Mouse (Mus musculus) granulocyte monocyte progenitor cell, adult 5-6 weeks (primary cell): Measurements from ENCODE around the gene Pnma1. TPM values are rescaled to one million over a fixed set of nuclear protein-coding genes. Genes with fewer than 3 reads are reported as not detected.

Experiments
- ATAC-seq: replicated peaks from 2 replicates; pipeline ENCODE4 v1.8.0; 2016; ENCODE audit warnings: mild to moderate bottlenecking, moderate TSS enrichment, inconsistent platforms; ENCODE audit not compliant: poor library complexity, severe bottlenecking
- total RNA-seq, 2 experiments: library from RNA; stranded (forward) in 1 of 2; stranded (reverse) in 1 of 2; fragments of 200-712, 200-1000 nt in 1 of 2; fragments of >200 nt in 1 of 2; fragmentation: Nextera tagmentation in 1 of 2; gene quantifications; 2 replicates each; pipeline ENCODE4 v1.2.3; 2014 to 2017

Pnma1 gene
- total RNA-seq, 2 experiments from 2014 or later, result 0.26 TPM; not detected in 1

GRCm38 (mm10) chr12:84178652-84179445, 30.6 kb upstream of the Pnma1 start:
- ATAC-seq, result no peak

DNA sequence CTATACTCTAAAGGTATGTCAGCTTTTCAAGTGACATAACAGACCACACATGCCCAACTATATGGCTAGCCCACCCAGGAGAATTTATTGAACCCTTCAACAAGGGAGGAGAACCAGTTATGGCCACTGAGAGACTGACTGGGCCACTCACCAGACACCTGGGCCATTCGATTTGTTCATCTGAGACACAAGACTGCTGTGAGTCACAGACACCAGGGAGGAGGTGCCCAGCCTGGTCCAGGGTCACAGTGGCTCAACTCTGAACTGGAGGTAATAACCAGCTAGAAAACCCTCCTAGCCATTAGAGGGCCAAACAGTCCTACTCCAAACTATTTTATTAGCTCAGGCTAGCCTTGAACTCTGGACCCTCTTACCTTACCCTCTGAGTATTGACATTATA, 29.8 kb upstream of the Pnma1 start:
- ATAC-seq, result no peak

DNA sequence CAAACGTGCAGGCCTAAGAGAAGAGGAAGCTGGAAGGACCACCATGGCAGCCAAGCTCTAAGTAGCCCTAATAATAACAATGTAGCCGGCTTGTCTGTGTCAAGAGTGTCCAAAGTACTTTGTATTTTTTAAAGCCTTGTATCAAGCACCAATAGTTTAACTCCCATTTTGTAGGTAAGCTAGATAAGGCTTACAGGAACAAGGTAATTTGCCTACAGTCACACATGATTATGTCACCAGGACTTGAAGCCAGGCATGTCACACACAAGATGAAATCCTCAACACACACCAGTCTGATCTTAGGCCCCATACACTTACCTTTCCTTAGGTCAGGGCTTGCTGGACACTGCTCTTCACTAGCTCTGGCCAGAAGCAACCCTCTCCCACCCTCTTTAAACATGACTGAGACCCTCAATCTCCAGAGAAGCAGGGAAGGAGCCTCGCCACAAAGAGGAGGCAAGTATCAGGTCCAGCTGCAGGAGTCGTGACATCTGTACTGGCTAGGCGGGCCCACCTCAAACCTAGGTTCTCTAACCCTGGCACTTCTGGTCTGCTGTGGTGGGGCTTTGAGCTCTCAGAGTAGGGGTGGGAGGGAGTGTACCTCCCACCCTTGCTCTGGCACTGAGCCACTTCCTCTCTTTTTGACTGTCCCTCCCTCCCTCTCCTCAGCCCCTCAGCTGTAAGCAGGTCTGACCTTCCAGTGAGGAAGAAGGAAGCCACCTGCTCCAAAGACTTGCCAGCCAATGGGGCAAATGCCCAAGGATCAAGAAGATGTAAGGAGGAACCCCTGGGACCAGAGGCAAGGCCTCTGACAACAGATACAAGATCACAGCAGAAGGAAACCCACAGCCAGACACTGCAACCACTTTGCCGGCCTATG, 28.8 kb upstream of the Pnma1 start:
- peak; percentile 6 for ATAC-seq

DNA sequence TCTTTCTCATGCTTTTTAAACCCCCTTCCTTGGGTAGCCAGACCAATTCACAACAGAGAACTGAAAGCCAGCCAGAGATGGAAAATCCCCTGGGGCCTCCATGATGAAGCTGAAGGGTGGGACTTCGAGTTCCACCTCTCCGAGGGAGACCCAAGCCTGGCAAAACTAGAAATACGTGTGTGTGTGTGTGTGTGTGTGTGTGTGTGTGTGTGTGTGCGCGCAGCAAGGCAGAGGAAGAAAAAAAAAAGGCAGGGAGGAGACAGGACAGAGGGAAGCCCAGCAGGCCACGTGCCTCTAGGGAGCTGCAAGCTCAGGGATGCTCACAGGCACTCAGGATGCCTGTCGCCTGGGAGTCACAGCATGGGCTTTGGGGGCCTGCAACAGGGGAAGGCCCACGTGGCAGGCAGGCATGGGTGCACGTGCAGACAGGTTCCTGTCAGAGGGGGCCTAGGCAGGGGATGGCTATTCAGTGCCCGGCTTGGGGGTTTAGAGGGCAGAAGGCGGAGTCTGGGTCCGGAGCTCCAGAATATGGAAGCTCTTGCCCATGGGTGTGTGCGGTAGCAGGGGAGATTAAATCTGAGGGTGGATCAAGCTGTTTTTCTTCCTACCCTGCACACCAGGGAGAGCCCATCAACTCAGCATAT, 28.0 kb upstream of the Pnma1 start:
- no peak for ATAC-seq

DNA sequence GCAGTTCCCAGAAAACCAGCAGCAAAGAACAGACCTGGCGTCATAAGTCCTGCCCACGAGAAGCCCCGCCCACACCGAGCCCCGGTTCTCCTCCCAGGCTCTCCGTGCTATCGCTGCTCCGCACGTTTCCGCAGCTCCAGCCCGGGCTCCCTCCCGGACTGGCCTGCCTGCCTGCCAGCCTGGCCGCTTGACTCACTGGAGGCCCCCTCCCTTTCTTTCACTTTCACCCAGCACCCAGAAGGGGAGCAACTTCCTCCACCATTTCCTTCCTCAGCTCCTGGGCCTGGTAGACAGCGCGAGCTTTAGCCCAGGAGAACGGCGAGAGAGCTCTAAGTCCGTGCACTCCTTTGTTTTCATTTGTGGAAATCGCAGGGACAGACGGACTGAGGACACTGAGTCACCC, 27.4 kb upstream of the Pnma1 start:
- peak; percentile 66 for ATAC-seq

DNA sequence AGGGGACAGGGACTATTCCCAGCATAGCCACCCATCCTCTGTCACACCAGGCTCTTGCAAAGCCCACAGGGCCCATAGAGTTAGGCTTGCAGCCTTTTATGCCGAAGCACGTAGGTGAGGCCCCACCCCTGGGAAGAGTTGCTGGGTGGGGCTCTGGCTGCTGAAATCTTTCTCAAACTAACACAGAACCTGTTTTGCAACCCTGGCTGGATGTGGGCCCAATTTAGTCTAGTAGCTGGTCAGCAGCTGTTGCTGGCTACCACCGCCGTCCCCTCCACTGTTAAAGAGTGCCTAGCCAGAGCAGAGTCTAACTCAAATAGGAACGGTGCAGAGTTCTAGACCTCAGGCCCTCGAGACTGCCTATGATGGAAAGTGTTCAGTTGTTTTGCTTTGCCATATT, 26.6 kb upstream of the Pnma1 start:
- peak; percentile 23 for ATAC-seq

DNA sequence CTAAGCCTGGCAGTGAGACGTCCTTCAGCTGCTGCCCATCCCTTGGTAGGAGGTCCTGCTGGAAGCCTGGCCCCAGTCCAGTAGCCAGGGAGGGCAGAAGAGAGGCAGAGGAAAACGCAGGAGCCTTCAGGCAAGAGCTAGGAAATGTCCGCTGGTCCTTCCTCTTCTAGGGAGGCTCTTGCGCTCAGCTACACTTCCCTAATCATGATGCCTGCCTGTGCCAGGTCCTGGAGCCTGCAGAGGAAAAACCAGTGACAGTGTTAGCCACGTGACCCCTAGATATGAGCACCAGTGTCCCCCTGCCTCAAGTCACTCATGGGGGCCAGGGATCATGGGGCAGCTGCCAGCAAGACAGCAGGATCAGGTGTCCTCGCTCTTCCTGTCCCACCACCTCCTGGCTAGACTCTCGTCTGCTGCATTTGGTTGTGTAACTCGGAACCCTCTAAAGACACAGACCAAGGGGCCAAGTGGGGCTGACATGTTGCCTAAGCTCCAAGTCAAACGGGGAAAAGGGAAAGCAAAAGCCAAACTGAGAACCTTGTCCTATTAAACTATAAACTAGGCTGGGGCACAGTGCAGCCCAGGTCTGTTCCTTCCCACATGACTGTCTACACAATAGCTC, 26.0 kb upstream of the Pnma1 start:
- ATAC-seq, result peak; percentile 43

GRCm38 (mm10) chr12:84173309-84173915, 25.1 kb upstream of the Pnma1 start:
- ATAC-seq, result no peak

DNA sequence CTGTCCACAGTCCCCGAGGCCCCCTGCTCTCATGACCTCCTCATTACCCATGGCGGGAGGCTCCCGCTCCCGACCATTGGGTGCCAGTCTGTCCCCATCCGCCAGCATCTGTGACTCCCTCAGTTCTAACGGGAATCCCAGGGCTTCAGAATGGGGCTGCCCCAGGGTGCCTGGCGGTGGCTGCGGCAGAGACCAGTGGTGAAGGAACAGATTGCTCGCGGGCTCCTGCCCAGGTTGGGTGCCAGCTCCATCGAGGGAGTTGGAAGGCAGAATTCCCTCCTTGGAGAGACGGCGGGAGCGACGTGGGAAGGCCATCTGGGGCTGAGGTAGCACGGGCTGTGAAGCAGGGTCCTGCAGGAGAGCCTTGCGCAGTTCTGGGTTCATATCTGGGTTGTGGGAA, 24.6 kb upstream of the Pnma1 start:
- ATAC-seq, result no peak

DNA sequence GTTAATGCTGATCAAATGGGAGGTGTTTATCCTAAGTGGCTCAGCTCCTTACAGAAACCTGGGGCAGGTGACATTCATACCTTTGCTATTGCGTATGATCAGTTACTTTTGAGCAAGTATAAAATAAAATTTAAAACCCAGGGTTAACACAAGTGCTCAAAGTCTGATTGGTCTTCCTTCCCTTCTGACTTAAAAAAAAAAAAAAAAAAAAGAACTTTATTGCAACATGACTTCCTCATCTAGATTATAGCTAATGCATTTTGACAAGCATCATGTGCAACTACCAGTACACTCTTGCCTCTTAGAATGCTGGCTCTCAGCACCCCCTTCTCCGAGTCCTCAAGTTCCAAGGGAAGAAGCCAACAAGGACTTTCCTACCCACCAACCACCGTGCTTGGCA, 23.9 kb upstream of the Pnma1 start:
- no peak for ATAC-seq

GRCm38 (mm10) chr12:84170610-84171009, 22.3 kb upstream of the Pnma1 start:
- no peak for ATAC-seq

DNA sequence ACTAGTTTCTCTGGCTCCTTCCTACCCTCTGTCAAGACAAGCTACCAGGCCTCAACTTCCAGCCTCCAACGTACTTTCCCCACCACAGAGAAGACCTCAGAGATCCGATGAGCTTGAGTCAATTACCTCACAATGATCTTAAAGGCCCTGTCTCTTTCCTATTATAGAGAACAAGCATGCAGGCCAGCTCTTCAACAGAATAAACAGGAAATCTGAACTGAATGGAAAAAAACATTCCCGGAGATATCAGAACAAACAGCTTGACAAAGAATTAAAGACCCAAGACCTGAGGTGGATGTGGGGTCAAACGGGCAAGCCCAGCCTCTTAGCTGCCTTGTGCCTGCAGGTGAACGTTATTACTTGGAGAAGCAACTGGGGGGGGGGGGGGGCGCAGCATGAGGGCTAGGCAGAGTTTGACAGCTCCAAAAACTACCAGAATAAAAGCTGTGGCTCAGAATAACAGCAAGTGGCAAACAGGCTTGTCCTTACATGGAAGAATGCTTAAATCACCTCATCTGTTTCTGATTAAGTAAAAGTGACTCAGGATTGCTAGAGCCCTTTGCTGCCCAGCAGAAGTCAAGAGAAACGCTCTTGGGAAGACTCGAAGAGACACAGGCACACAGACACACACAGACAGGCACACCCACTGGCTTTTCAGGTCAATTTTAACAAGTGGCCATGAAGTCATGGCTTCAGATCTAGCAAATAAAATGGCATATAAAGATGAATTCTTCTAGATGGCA, 17.5 kb upstream of the Pnma1 start:
- no peak for ATAC-seq

- ATAC-seq, result no peak
Observed at GRCm38 (mm10) chr12:84163586-84164110, 15.4 kb upstream of the Pnma1 start.

GRCm38 (mm10) chr12:84163133-84163532, 14.8 kb upstream of the Pnma1 start:
- ATAC-seq, result peak; percentile 81

GRCm38 (mm10) chr12:84161616-84162433, 13.5 kb upstream of the Pnma1 start:
- ATAC-seq, result peak; percentile 22; the same call in 1 of the 2 replicates

GRCm38 (mm10) chr12:84161116-84161515, 12.8 kb upstream of the Pnma1 start:
- no peak for ATAC-seq

DNA sequence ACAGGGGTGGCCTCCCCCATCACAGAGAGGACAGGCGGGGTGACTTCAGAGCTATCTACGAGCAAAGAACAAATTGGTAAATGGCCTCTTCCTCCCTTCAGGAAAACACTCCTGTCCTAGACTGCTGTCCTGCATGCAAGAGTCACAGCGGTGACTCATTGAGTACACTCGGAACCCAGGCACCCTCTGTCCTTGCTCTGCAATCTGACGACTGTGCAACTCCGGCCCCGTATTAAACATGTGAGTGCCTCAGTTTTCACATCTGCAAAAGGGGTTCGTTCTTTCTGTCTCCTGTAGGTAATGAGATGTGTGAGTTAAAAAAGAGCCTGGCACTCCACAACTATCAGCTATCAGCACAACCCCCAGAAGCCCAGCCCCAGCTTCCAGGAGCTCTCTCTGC, 12.2 kb upstream of the Pnma1 start:
- no peak for ATAC-seq

DNA sequence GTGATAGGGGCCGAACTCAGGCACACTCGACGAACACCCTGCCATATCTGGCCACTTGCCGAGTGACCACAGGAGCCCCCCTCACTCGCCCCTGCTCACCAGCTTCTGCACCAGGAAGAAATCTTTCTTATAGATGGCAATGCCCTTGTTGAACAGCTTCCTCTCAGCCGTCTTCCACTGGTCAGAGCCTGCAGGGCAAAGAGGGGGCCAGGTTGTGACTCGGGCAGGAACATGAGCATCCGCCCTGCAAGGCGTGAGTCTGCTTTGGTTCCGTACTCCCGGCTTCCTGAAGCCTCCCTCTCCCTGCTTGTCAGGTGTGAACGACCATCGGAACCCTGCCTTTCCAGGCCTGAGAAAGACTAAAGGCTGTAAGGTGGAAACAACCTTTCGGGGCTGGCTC, 9.9 kb upstream of the Pnma1 start:
- ATAC-seq, result no peak
